Mouse (Mus musculus) ovary, postnatal 36 days (tissue): ENCODE data around the gene 4930404N11Rik.

ENCODE experiments used
- DNase-seq: peaks from one replicate; pipeline ENCODE4 v3.0.0; 2022; ENCODE audit warnings: low spot score, mixed read lengths

Gene 4930404N11Rik

GRCm38 (mm10) chr10:81401521-81402226 lies 36.1 kb upstream of the 4930404N11Rik start:
- peak; percentile 62 for DNase-seq

GRCm38 (mm10) chr10:81401205-81401520 lies 35.5 kb upstream of the 4930404N11Rik start:
- no peak for DNase-seq

- DNase-seq: no peak
These were observed 35.0 kb upstream of the 4930404N11Rik start for GRCm38 (mm10) chr10:81400371-81401204.

GRCm38 (mm10) chr10:81399798-81400308 lies 34.2 kb upstream of the 4930404N11Rik start:
- no peak for DNase-seq

GRCm38 (mm10) chr10:81399296-81399695 lies 33.7 kb upstream of the 4930404N11Rik start:
- DNase-seq: no peak

- DNase-seq: no peak
These were observed 31.1 kb upstream of the 4930404N11Rik start for GRCm38 (mm10) chr10:81396749-81397148.

- DNase-seq: no peak
These were observed 30.2 kb upstream of the 4930404N11Rik start for GRCm38 (mm10) chr10:81395865-81396264.

- DNase-seq: peak; percentile 67
These were observed 29.5 kb upstream of the 4930404N11Rik start for GRCm38 (mm10) chr10:81395127-81395526.

- no peak for DNase-seq
These were observed 27.9 kb upstream of the 4930404N11Rik start for GRCm38 (mm10) chr10:81393456-81394063.

- no peak for DNase-seq
These were observed 27.2 kb upstream of the 4930404N11Rik start, which contains the start of gene Smim24 for GRCm38 (mm10) chr10:81392781-81393185. Gene Smim24 (plus strand): TSS chr10:81393051.

- no peak for DNase-seq
These were observed 26.7 kb upstream of the 4930404N11Rik start for GRCm38 (mm10) chr10:81392270-81392669.

GRCm38 (mm10) chr10:81390678-81390965 lies 25.0 kb upstream of the 4930404N11Rik start:
- no peak for DNase-seq

- peak; percentile 75 for DNase-seq
These were observed 24.4 kb upstream of the 4930404N11Rik start for GRCm38 (mm10) chr10:81389801-81390677.

- peak; percentile 66 for DNase-seq
These were observed 23.8 kb upstream of the 4930404N11Rik start for GRCm38 (mm10) chr10:81389373-81389772.

- no peak for DNase-seq
These were observed 23.0 kb upstream of the 4930404N11Rik start, which contains the start of gene Gm48552 for GRCm38 (mm10) chr10:81388505-81389055. Gene Gm48552 (plus strand): TSS chr10:81389005.

GRCm38 (mm10) chr10:81387716-81388115 lies 22.1 kb upstream of the 4930404N11Rik start:
- DNase-seq: no peak

GRCm38 (mm10) chr10:81385603-81386306 lies 20.1 kb upstream of the 4930404N11Rik start:
- DNase-seq: peak; percentile 62

GRCm38 (mm10) chr10:81384605-81384982 lies 19.0 kb upstream of the 4930404N11Rik start:
- no peak for DNase-seq

GRCm38 (mm10) chr10:81383802-81384604 lies 18.4 kb upstream of the 4930404N11Rik start, which contains the start of the genes Dohh and Gm48551:
Gene Dohh (plus strand): TSS chr10:81384428.
Gene Gm48551 (plus strand): TSS chr10:81384466.
- DNase-seq: peak; percentile 98

GRCm38 (mm10) chr10:81382039-81382438 lies 16.4 kb upstream of the 4930404N11Rik start:
- no peak for DNase-seq
